In genomic region chr13:30272040-30272686, GRCm38 (mm10) we compare ENCODE assay signal across 9 mouse cellular contexts.
DNase-seq lines count a peak whose midpoint lies in the region; ATAC-seq lines count a peak whose summit lies in the region.
"Had no signal": no experiment of that assay in that cellular context is flagged by ENCODE, and none has a peak within 500 bp of the region (broad histone marks: within the 10 kb centered on the region; RNA-seq: fewer than 3 reads in every experiment).

No protein-coding gene starts in this region.

- no peaks in the 10 kb centered on the region for H3K9me3 ChIP-seq in liver, embryonic 12.5 days (replicated peaks)
- H3K9me3 ChIP-seq in hindbrain, embryonic 12.5 days (replicated peaks) = no peaks in the 10 kb centered on the region
- H3K9me3 ChIP-seq in limb, embryonic 11.5 days (ENCODE audit: control insufficient read depth, low read length) = no peaks in the 10 kb centered on the region
- H3K9me3 ChIP-seq in neural tube, embryonic 11.5 days (ENCODE audit: control insufficient read depth, low read length) = no peaks in the 10 kb centered on the region

- no peak for ATAC-seq in liver, embryonic 12.5 days
- ATAC-seq in hindbrain, embryonic 12.5 days (ENCODE audit: low FRiP score) = peak; percentile 74; the same call in 1 of the 2 replicates
- ATAC-seq in limb, embryonic 11.5 days (ENCODE audit: insufficient number of reproducible peaks, low FRiP score, low TSS enrichment, low read depth) = no peak
- 0 out of 2 replicates have a peak, but pooled peaks have one; percentile 71 for ATAC-seq in neural tube, embryonic 11.5 days (ENCODE audit: insufficient read depth, low FRiP score, low TSS enrichment)
- no peak for ATAC-seq in cerebellum, adult (ENCODE audit: insufficient number of reproducible peaks, low FRiP score, low TSS enrichment)

- H3K4me2 ChIP-seq in liver, embryonic 12.5 days = no peak overlapping the region
- H3K4me2 ChIP-seq in hindbrain, embryonic 12.5 days (replicated peaks) = no peak overlapping the region
- no peak overlapping the region for H3K4me2 ChIP-seq in limb, embryonic 11.5 days (ENCODE audit: low read depth, severe bottlenecking)
- H3K4me2 ChIP-seq in neural tube, embryonic 11.5 days (ENCODE audit: low read depth) = no peak overlapping the region

- DNase-seq in liver (peak; percentile 40), MN1 (ENCODE audit: low spot score) (peak; percentile 66)
- peak; percentile 42 for DNase-seq in embryo, embryonic 11.5 days (ENCODE audit: low read depth, low spot score)
- DNase-seq in limb, embryonic 11.5 days (ENCODE audit: low spot score) = peak; percentile 81
- peak; percentile 61 for DNase-seq in neural tube, embryonic 11.5 days (ENCODE audit: low spot score)

- H3K4me3 ChIP-seq in liver, embryonic 12.5 days = no peak overlapping the region
- no peak overlapping the region for H3K4me3 ChIP-seq in hindbrain, embryonic 12.5 days
- no peak overlapping the region for H3K4me3 ChIP-seq in limb, embryonic 11.5 days (ENCODE audit: low read depth, low read length)
- H3K4me3 ChIP-seq in neural tube, embryonic 11.5 days (ENCODE audit: low read depth, low read length) = no peak overlapping the region
- H3K4me3 ChIP-seq: megakaryocyte, embryonic 14.5 days had no signal

- no peaks in the 10 kb centered on the region for H3K27me3 ChIP-seq in liver, embryonic 12.5 days (replicated peaks)
- no peaks in the 10 kb centered on the region for H3K27me3 ChIP-seq in hindbrain, embryonic 12.5 days
- H3K27me3 ChIP-seq in limb, embryonic 11.5 days (ENCODE audit: control insufficient read depth, insufficient read depth, low read length) = no peaks in the 10 kb centered on the region
- H3K27me3 ChIP-seq in neural tube, embryonic 11.5 days (ENCODE audit: control insufficient read depth, insufficient read depth, low read length) = no peaks in the 10 kb centered on the region
- H3K27me3 ChIP-seq: megakaryocyte, embryonic 14.5 days had no signal

- no peak overlapping the region for H3K9ac ChIP-seq in liver, embryonic 12.5 days
- H3K9ac ChIP-seq in hindbrain, embryonic 12.5 days = no peak overlapping the region
- no peak overlapping the region for H3K9ac ChIP-seq in limb, embryonic 11.5 days (ENCODE audit: low read length)
- H3K9ac ChIP-seq in neural tube, embryonic 11.5 days (ENCODE audit: low read length) = no peak overlapping the region

- no peaks in the 10 kb centered on the region for H3K36me3 ChIP-seq in liver, embryonic 12.5 days
- H3K36me3 ChIP-seq in hindbrain, embryonic 12.5 days = no peaks in the 10 kb centered on the region
- H3K36me3 ChIP-seq in limb, embryonic 11.5 days (ENCODE audit: control insufficient read depth, insufficient read depth, low read length) = no peaks in the 10 kb centered on the region
- H3K36me3 ChIP-seq in neural tube, embryonic 11.5 days (ENCODE audit: control insufficient read depth, insufficient read depth, low read length) = no peaks in the 10 kb centered on the region

- WGBS in liver, embryonic 12.5 days (ENCODE audit: insufficient replicate concordance) = 16% methylated on average over 6 of the region's 6 CpGs
- 19% methylated on average over 6 of the region's 6 CpGs for WGBS in hindbrain, embryonic 12.5 days
- 18% methylated on average over 6 of the region's 6 CpGs for WGBS in limb, embryonic 11.5 days
- WGBS in neural tube, embryonic 11.5 days = 17% methylated on average over 6 of the region's 6 CpGs

- no peaks in the 10 kb centered on the region for H3K4me1 ChIP-seq in liver, embryonic 12.5 days
- H3K4me1 ChIP-seq in hindbrain, embryonic 12.5 days = no peaks in the 10 kb centered on the region
- H3K4me1 ChIP-seq in limb, embryonic 11.5 days (ENCODE audit: control insufficient read depth, insufficient read depth, low read length) = no peaks in the 10 kb centered on the region
- no peaks in the 10 kb centered on the region for H3K4me1 ChIP-seq in neural tube, embryonic 11.5 days (ENCODE audit: control insufficient read depth, insufficient read depth, low read length)
- H3K4me1 ChIP-seq: megakaryocyte, embryonic 14.5 days had no signal

- H3K27ac ChIP-seq in liver, embryonic 12.5 days = no peak overlapping the region
- no peak overlapping the region for H3K27ac ChIP-seq in hindbrain, embryonic 12.5 days
- no peak overlapping the region for H3K27ac ChIP-seq in limb, embryonic 11.5 days (replicated peaks; ENCODE audit: low read depth, low read length)
- no peak overlapping the region for H3K27ac ChIP-seq in neural tube, embryonic 11.5 days (ENCODE audit: low read depth, low read length)

Comparison
In these comparisons a context has a peak if more than half of its experiments do, and no peak if none do; other contexts are left out.
1. ATAC-seq: peak in hindbrain, embryonic 12.5 days (single experiment) and neural tube, embryonic 11.5 days (single experiment); none in liver, embryonic 12.5 days (single experiment), limb, embryonic 11.5 days (single experiment) and cerebellum, adult (single experiment).
2. Peak in every context shown above with its lines, with median percentiles within 50 percentile points of each other: DNase-seq.